Mouse (Mus musculus): ENCODE data around the gene Tob2. TPM values are rescaled to one million over a fixed set of nuclear protein-coding genes. Genes with fewer than 3 reads are reported as not detected.

The Tob2 gene
- total RNA-seq, 2 experiments from 2014 or later, result 103 to 125 TPM

GRCm38 (mm10) chr15:81838554-81839235 lies 19.9 kb downstream of the Tob2 start:
- no peak for DNase-seq

- DNase-seq, result no peak
Measured at GRCm38 (mm10) chr15:81836966-81837920, 21.4 kb downstream of the Tob2 start.

- DNase-seq, result peak; percentile 85 to 89
Measured at GRCm38 (mm10) chr15:81836124-81836821, 22.3 kb downstream of the Tob2 start.

- no peak for DNase-seq
Measured at GRCm38 (mm10) chr15:81835007-81835880, 23.4 kb downstream of the Tob2 start.

GRCm38 (mm10) chr15:81834171-81834841 lies 24.3 kb downstream of the Tob2 start:
- no peak for DNase-seq

- no peak for DNase-seq
Measured at GRCm38 (mm10) chr15:81833481-81833880, 25.1 kb downstream of the Tob2 start.

GRCm38 (mm10) chr15:81832219-81832618 lies 26.4 kb downstream of the Tob2 start:
- no peak for DNase-seq

- peak; percentile 94 to 95 for DNase-seq
Measured at GRCm38 (mm10) chr15:81831136-81831825, 27.3 kb downstream of the Tob2 start.

- DNase-seq, result no peak
Measured at GRCm38 (mm10) chr15:81830530-81830929, 28.1 kb downstream of the Tob2 start.

- no peak for DNase-seq
Measured at GRCm38 (mm10) chr15:81829208-81829580, 29.4 kb downstream of the Tob2 start.

- no peak for DNase-seq
Measured at GRCm38 (mm10) chr15:81828426-81829207, 30.0 kb downstream of the Tob2 start.

- DNase-seq, result no peak
Measured at GRCm38 (mm10) chr15:81824832-81825231, 33.8 kb downstream of the Tob2 start.

GRCm38 (mm10) chr15:81822631-81823030 lies 36.0 kb downstream of the Tob2 start:
- no peak for DNase-seq

GRCm38 (mm10) chr15:81818404-81818803 lies 40.2 kb downstream of the Tob2 start:
- peak; percentile 45 to 53 for DNase-seq

- no peak for DNase-seq
Measured at GRCm38 (mm10) chr15:81814716-81815370, 43.8 kb downstream of the Tob2 start.

- DNase-seq, result no peak
Measured at GRCm38 (mm10) chr15:81813986-81814705, 44.5 kb downstream of the Tob2 start.

GRCm38 (mm10) chr15:81812696-81813631 lies 45.6 kb downstream of the Tob2 start:
- DNase-seq, result no peak

Measured in adrenal gland, postnatal 36 days (tissue).